ENCODE assay signal across 19 mouse cellular contexts in the genomic region with DNA sequence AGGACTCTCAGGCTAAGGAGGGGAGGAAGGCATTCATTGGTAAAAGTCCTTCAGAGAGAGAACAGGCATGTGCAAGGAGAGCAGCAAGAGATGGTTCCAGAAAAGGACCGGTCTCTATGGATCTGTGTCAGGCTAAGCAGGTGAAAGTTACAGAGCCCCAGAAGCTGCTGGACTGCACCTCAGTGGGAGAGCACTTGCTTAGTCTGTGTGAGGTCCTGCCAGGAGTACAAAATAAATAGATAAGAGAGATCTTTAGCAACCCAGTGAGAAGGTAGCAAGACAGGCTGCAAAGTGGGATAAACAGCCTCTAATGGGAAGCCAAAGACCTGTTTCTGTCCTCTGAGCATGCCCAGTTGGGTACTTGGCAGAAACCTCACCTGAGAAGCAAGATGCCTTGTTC.
DNase-seq lines count a peak whose midpoint lies in the region; ATAC-seq and TF ChIP-seq lines count a peak whose summit lies in the region.
"Had no signal": no experiment of that assay in that cellular context is flagged by ENCODE, and none has a peak within 500 bp of the region (broad histone marks: within the 10 kb centered on the region; RNA-seq: fewer than 3 reads in every experiment).

No protein-coding gene starts in this region.

- H3K4me2 ChIP-seq in liver, embryonic 16.5 days (ENCODE audit: low read depth, low read length), result no peak overlapping the region
- H3K4me2 ChIP-seq in lung, embryonic 16.5 days (ENCODE audit: low read depth, low read length), result no peak overlapping the region
- H3K4me2 ChIP-seq in lung, postnatal 0 days (replicated peaks; ENCODE audit: low read depth, low read length), result no peak overlapping the region
- H3K4me2 ChIP-seq: forebrain, embryonic 13.5 days; heart, embryonic 12.5 days had no signal

- TF ChIP-seq POLR2A in small intestine, adult 2 months (IDR thresholded peaks at IDR 0.05; ENCODE audit: low read depth, low read length), result no peak

- H3K36me3 ChIP-seq in liver, embryonic 16.5 days (ENCODE audit: control insufficient read depth, insufficient read depth), result no peaks in the 10 kb centered on the region
- H3K36me3 ChIP-seq in lung, embryonic 16.5 days (ENCODE audit: control insufficient read depth, insufficient read depth, low read length), result peaks cover 11% of the 10 kb centered on the region; the same call in 1 of the 2 replicates
- no peaks in the 10 kb centered on the region for H3K36me3 ChIP-seq in lung, postnatal 0 days (ENCODE audit: insufficient read depth, low read length)
- peaks cover 6% of the 10 kb centered on the region for H3K36me3 ChIP-seq in small intestine, adult 2 months (ENCODE audit: control insufficient read depth, insufficient read depth, low read length)

- TF ChIP-seq EP300 in lung, postnatal 0 days (IDR thresholded peaks at IDR 0.05), result no peak

- no peaks in the 10 kb centered on the region for H3K9me3 ChIP-seq in liver, embryonic 16.5 days (replicated peaks; ENCODE audit: control insufficient read depth, low read length)
- no peaks in the 10 kb centered on the region for H3K9me3 ChIP-seq in lung, embryonic 16.5 days (ENCODE audit: control insufficient read depth, low read length)
- no peaks in the 10 kb centered on the region for H3K9me3 ChIP-seq in lung, postnatal 0 days (ENCODE audit: low read length)
- H3K9me3 ChIP-seq: embryonic facial prominence, embryonic 13.5 days; forebrain, embryonic 13.5 days; heart, embryonic 12.5 days; hindbrain, embryonic 10.5 days had no signal

- H3K27ac ChIP-seq in liver, embryonic 16.5 days (ENCODE audit: low read length), result peak overlapping the region; percentile 46
- 0 out of 2 replicates have a peak overlapping the region, but pooled peaks have one; percentile 28 for H3K27ac ChIP-seq in lung, embryonic 16.5 days (ENCODE audit: low read length)
- H3K27ac ChIP-seq in lung, postnatal 0 days (ENCODE audit: low read length), result no peak overlapping the region
- H3K27ac ChIP-seq in small intestine, adult 2 months (ENCODE audit: insufficient read depth, low read depth, low read length), result peak overlapping the region; percentile 32; the same call in 1 of the 2 replicates
- H3K27ac ChIP-seq: embryonic facial prominence, embryonic 13.5 days; forebrain, embryonic 13.5 days; hindbrain, embryonic 10.5 days had no signal

- no peak for TF ChIP-seq CTCF in lung, postnatal 0 days (IDR thresholded peaks at IDR 0.05)
- TF ChIP-seq CTCF in small intestine, adult 2 months (IDR thresholded peaks at IDR 0.05; ENCODE audit: extremely low read depth, insufficient read length, insufficient replicate concordance, low read depth, low read length), result no peak

- ATAC-seq in liver, embryonic 16.5 days (ENCODE audit: low read depth), result 0 out of 2 replicates have a peak, but pooled peaks have one; percentile 6
- peak; percentile 25; the same call in 1 of the 2 replicates for ATAC-seq in lung, embryonic 16.5 days (ENCODE audit: low read depth)
- no peak; the same call in 1 of the 2 replicates for ATAC-seq in lung, postnatal 0 days
- peak; percentile 11 for ATAC-seq in megakaryocyte progenitor cell, adult 5-6 weeks (replicated peaks; ENCODE audit: poor library complexity)
- ATAC-seq: activated CD4-positive, CD25-positive, alpha-beta regulatory T cell, adult 4 months; Patski had no signal

- H3K4me3 ChIP-seq in liver, embryonic 16.5 days (ENCODE audit: low read depth, low read length), result no peak overlapping the region
- H3K4me3 ChIP-seq in lung, embryonic 16.5 days (ENCODE audit: low read length), result no peak overlapping the region
- H3K4me3 ChIP-seq in lung, postnatal 0 days (ENCODE audit: low read depth, low read length), result no peak overlapping the region
- no peak overlapping the region for H3K4me3 ChIP-seq in small intestine, adult 2 months (ENCODE audit: low read depth, low read length)
- H3K4me3 ChIP-seq: embryonic facial prominence, embryonic 13.5 days; forebrain, embryonic 13.5 days; heart, embryonic 12.5 days; hindbrain, embryonic 10.5 days had no signal

- no peaks in the 10 kb centered on the region for H3K27me3 ChIP-seq in liver, embryonic 16.5 days (ENCODE audit: control insufficient read depth, insufficient read depth, low read depth, low read length)
- H3K27me3 ChIP-seq in lung, embryonic 16.5 days (ENCODE audit: control insufficient read depth, insufficient read depth, low read depth, low read length), result no peaks in the 10 kb centered on the region
- no peaks in the 10 kb centered on the region for H3K27me3 ChIP-seq in lung, postnatal 0 days (replicated peaks; ENCODE audit: insufficient read depth, low read length)
- H3K27me3 ChIP-seq in small intestine, adult 2 months (ENCODE audit: control insufficient read depth, insufficient read depth, low read length), result no peaks in the 10 kb centered on the region
- H3K27me3 ChIP-seq: CH12.LX; embryonic facial prominence, embryonic 13.5 days; forebrain, embryonic 13.5 days; heart, embryonic 12.5 days; Patski had no signal

- peaks cover 18% of the 10 kb centered on the region for H3K4me1 ChIP-seq in liver, embryonic 16.5 days (ENCODE audit: control insufficient read depth, low read depth, low read length)
- peaks cover 18% of the 10 kb centered on the region for H3K4me1 ChIP-seq in lung, embryonic 16.5 days (replicated peaks; ENCODE audit: control insufficient read depth, insufficient read depth, low read length)
- peaks cover 3% of the 10 kb centered on the region; the same call in 1 of the 2 replicates for H3K4me1 ChIP-seq in lung, postnatal 0 days (ENCODE audit: insufficient read depth, low read depth, low read length)
- no peaks in the 10 kb centered on the region; the same call in 1 of the 2 replicates for H3K4me1 ChIP-seq in small intestine, adult 2 months (ENCODE audit: control insufficient read depth, insufficient read depth, insufficient read length, low read length)

- H3K9ac ChIP-seq in liver, embryonic 16.5 days (ENCODE audit: low read depth, low read length), result no peak overlapping the region
- no peak overlapping the region for H3K9ac ChIP-seq in lung, embryonic 16.5 days (ENCODE audit: low read length)
- no peak overlapping the region for H3K9ac ChIP-seq in lung, postnatal 0 days (replicated peaks; ENCODE audit: low read depth)
- H3K9ac ChIP-seq: embryonic facial prominence, embryonic 13.5 days; forebrain, embryonic 13.5 days; forebrain, postnatal 0 days; heart, embryonic 12.5 days had no signal

- 75% methylated on average over 1 of the region's 1 CpGs for WGBS in liver, embryonic 16.5 days (ENCODE audit: insufficient replicate concordance)
- 63% methylated on average over 1 of the region's 1 CpGs for WGBS in lung, embryonic 16.5 days
- 64% methylated on average over 1 of the region's 1 CpGs for WGBS in lung, postnatal 0 days
- 65% methylated on average over 1 of the region's 1 CpGs for WGBS in small intestine, adult 2 months

- no peak for DNase-seq in liver
- no peak for DNase-seq in lung, postnatal 0 days (ENCODE audit: low spot score)
- no peak for DNase-seq in kidney, adult 11 months
- DNase-seq: adrenal gland, postnatal 14 days; cerebellum, adult 18-20 months; cerebellum, adult 9-11 months; cerebellum, postnatal 36 days; forebrain, postnatal 0 days had no signal
